Mouse (Mus musculus) layer of hippocampus, postnatal 10 days (tissue): ENCODE results near the gene Alg6. TPM values are rescaled to one million over a fixed set of nuclear protein-coding genes. Genes with fewer than 3 reads are reported as not detected.

ENCODE experiments used
- total RNA-seq, 2 experiments: library from RNA; stranded (reverse); gene quantifications; 2 replicates each; pipeline ENCODE4 v1.2.3; 2021

Alg6 gene
- total RNA-seq, 2 experiments from 2014 or later = 12.9 to 17.1 TPM

Other genes starting within 250 kb of the Alg6 start
- not detected for gene Foxd3, start 59.4 kb upstream of the Alg6 start, total RNA-seq
- 1 to 10 TPM; 6.1 to 7.5 TPM for gene Efcab7, start 113.5 kb downstream of the Alg6 start, total RNA-seq
- 10 to 100 TPM; 52.7 to 55.7 TPM for gene Pgm1, start 213.8 kb downstream of the Alg6 start, total RNA-seq
- gene Itgb3bp, start 214.1 kb downstream of the Alg6 start, total RNA-seq = 1 to 10 TPM; 3.5 to 6.0 TPM